Mouse (Mus musculus): ENCODE measurements around the gene Tma7. TPM values are rescaled to one million over a fixed set of nuclear protein-coding genes. Genes with fewer than 3 reads are reported as not detected.

Tma7 gene
- total RNA-seq (2021) = 100 to 1,000 TPM; 272 to 274 TPM

- intact Hi-C loops (cut with DNase I) = no loop called here
- peak; percentile 85 to 89 for DNase-seq
Measured at GRCm38 (mm10) chr9:109082124-109082800, at the start of gene Tma7, which contains the start of gene Ccdc51. Gene Tma7 (minus strand): TSS chr9:109082587. Gene Ccdc51 (plus strand): TSS chr9:109082493.

GRCm38 (mm10) chr9:109130076-109130475, 47.7 kb upstream of the Tma7 start:
- no peak for DNase-seq
- intact Hi-C loops (cut with DNase I) = no loop called here

GRCm38 (mm10) chr9:109128211-109128610, 45.8 kb upstream of the Tma7 start:
- intact Hi-C loops (cut with DNase I) = loop anchor here (2.0 kb wide), 1 partner anchor 735 kb away; no protein-coding TSS in a partner anchor
- peak in 1 of 2 experiments; percentile 59 for DNase-seq

- DNase-seq = no peak
- intact Hi-C loops (cut with DNase I) = no loop called here
Measured at GRCm38 (mm10) chr9:109127076-109127475, 44.7 kb upstream of the Tma7 start.

- intact Hi-C loops (cut with DNase I) = no loop called here
- no peak for DNase-seq
Measured at GRCm38 (mm10) chr9:109125481-109125880, 43.1 kb upstream of the Tma7 start.

- intact Hi-C loops (cut with DNase I) = no loop called here
Measured at GRCm38 (mm10) chr9:109125043-109125442, 42.7 kb upstream of the Tma7 start.

GRCm38 (mm10) chr9:109124164-109124563, 41.8 kb upstream of the Tma7 start:
- no peak for DNase-seq
- intact Hi-C loops (cut with DNase I) = no loop called here

More at GRCm38 (mm10) chr9:109125043-109125442, 42.7 kb upstream of the Tma7 start:
- DNase-seq = no peak

GRCm38 (mm10) chr9:109123266-109123665, 40.9 kb upstream of the Tma7 start:
- intact Hi-C loops (cut with DNase I) = loop anchor here (1.0 kb wide), 2 partner anchors 35 to 120 kb away; no protein-coding TSS in a partner anchor

GRCm38 (mm10) chr9:109122553-109123085, 40.2 kb upstream of the Tma7 start:
- peak; percentile 51 to 65 for DNase-seq
- intact Hi-C loops (cut with DNase I) = loop anchor here (1.0 kb wide), 2 partner anchors 34 to 119 kb away; no protein-coding TSS in a partner anchor

More at GRCm38 (mm10) chr9:109123266-109123665, 40.9 kb upstream of the Tma7 start:
- no peak for DNase-seq

GRCm38 (mm10) chr9:109120956-109121355, 38.6 kb upstream of the Tma7 start:
- intact Hi-C loops (cut with DNase I) = no loop called here

GRCm38 (mm10) chr9:109119571-109119970, 37.2 kb upstream of the Tma7 start:
- no peak for DNase-seq
- intact Hi-C loops (cut with DNase I) = no loop called here

More at GRCm38 (mm10) chr9:109120956-109121355, 38.6 kb upstream of the Tma7 start:
- DNase-seq = no peak

GRCm38 (mm10) chr9:109118106-109118505, 35.7 kb upstream of the Tma7 start:
- peak; percentile 40 to 43 for DNase-seq
- intact Hi-C loops (cut with DNase I) = no loop called here

GRCm38 (mm10) chr9:109116205-109116604, 33.8 kb upstream of the Tma7 start:
- intact Hi-C loops (cut with DNase I) = no loop called here
- DNase-seq = no peak

- DNase-seq = no peak
- intact Hi-C loops (cut with DNase I) = no loop called here
Measured at GRCm38 (mm10) chr9:109114871-109115270, 32.5 kb upstream of the Tma7 start.

GRCm38 (mm10) chr9:109114276-109114675, 31.9 kb upstream of the Tma7 start:
- intact Hi-C loops (cut with DNase I) = no loop called here
- DNase-seq = no peak

- intact Hi-C loops (cut with DNase I) = no loop called here
- DNase-seq = no peak
Measured at GRCm38 (mm10) chr9:109113331-109113730, 30.9 kb upstream of the Tma7 start.

- no peak for DNase-seq
- intact Hi-C loops (cut with DNase I) = no loop called here
Measured at GRCm38 (mm10) chr9:109111591-109111990, 29.2 kb upstream of the Tma7 start.

GRCm38 (mm10) chr9:109111101-109111500, 28.7 kb upstream of the Tma7 start:
- intact Hi-C loops (cut with DNase I) = no loop called here

GRCm38 (mm10) chr9:109110240-109110639, 27.9 kb upstream of the Tma7 start:
- no peak for DNase-seq
- intact Hi-C loops (cut with DNase I) = no loop called here

More at GRCm38 (mm10) chr9:109111101-109111500, 28.7 kb upstream of the Tma7 start:
- DNase-seq = no peak

GRCm38 (mm10) chr9:109107341-109107740, 25.0 kb upstream of the Tma7 start:
- no peak for DNase-seq

GRCm38 (mm10) chr9:109105648-109106047, 23.3 kb upstream of the Tma7 start:
- intact Hi-C loops (cut with DNase I) = no loop called here
- no peak for DNase-seq

More at GRCm38 (mm10) chr9:109107341-109107740, 25.0 kb upstream of the Tma7 start:
- intact Hi-C loops (cut with DNase I) = no loop called here

- peak in 1 of 2 experiments; percentile 31 for DNase-seq
- intact Hi-C loops (cut with DNase I) = no loop called here
Measured at GRCm38 (mm10) chr9:109105011-109105410, 22.6 kb upstream of the Tma7 start.
